Mouse (Mus musculus) erythroblast, embryonic 14.5 days (primary cell): Measurements from ENCODE around the gene Rubcnl.

Source experiments
- GATA1 ChIP-seq: IDR thresholded peaks from 2 replicates; pipeline ENCODE4 v1.6.1; 2012; ENCODE audit warnings: low read length, inconsistent platforms, mixed read lengths
- TAL1 ChIP-seq: IDR thresholded peaks from 3 replicates; pipeline ENCODE4 v1.6.1; 2012; ENCODE audit warnings: low read length, inconsistent platforms, mixed read lengths

DNA sequence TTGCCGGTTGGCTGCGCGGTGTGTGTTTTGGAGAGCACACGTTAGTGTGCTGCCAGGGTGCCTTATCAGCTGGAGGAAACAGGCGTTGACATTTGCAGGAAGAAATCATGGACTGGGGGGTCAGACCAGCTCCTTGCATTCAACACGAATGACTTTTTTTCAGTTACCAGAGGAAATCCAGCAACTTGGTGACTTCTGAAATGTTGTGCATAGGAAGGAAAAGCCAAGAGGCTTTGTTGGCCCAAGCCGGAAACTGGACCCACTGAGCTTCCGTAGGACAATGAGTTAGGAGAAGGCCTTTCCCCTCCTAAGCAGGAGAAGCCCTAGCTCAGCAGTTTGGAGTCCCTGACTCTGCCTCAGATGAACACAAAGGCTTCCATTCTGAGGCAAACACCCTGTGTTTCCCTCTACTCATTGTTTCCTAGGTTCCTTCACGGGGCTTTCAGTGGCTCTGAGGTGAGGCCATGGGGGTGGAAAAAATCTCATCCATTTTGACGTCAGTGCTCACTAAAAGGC lies 41.6 kb upstream of the Rubcnl start:
- TF ChIP-seq GATA1 (no peak), TAL1 (no peak)
